Mouse (Mus musculus) adrenal gland, adult 2 months (tissue): ENCODE data around the gene Olfr1389. TPM values are rescaled to one million over a fixed set of nuclear protein-coding genes. Genes with fewer than 3 reads are reported as not detected.
"Not testable (repeated sequence)": the region's sequence is repeated elsewhere in the genome, so short reads cannot be mapped to it uniquely, and the experiment has no call there.

Experiments used
- DNase-seq: peaks from one replicate; pipeline ENCODE4 v3.0.0; 2021
- long read RNA-seq: library from polyadenylated mRNA; stranded (forward); transcript quantifications from one replicate; pipeline ENCODE4 v2.0.0, GENCODE M21; 2021
- polyA plus RNA-seq: library from polyadenylated mRNA; depleted of rRNA; stranded (reverse); fragments of >200 nt; gene quantifications from 2 replicates; pipeline ENCODE4 v1.2.3, GENCODE M21; 2012; rRNA removed
- total RNA-seq, 2 experiments: library from RNA; stranded (reverse); gene quantifications; 2 replicates each; pipeline ENCODE4 v1.2.3; 2021

The Olfr1389 gene
- total RNA-seq, result not detected
- polyA plus RNA-seq, result not detected in 2 replicates
- long read RNA-seq, result 0 reads

- DNase-seq, result no peak
Observed at GRCm38 (mm10) chr11:49422767-49423166, at the start of gene Olfr1389. TSS of gene Olfr1389 (plus strand) at chr11:49423067.

DNA sequence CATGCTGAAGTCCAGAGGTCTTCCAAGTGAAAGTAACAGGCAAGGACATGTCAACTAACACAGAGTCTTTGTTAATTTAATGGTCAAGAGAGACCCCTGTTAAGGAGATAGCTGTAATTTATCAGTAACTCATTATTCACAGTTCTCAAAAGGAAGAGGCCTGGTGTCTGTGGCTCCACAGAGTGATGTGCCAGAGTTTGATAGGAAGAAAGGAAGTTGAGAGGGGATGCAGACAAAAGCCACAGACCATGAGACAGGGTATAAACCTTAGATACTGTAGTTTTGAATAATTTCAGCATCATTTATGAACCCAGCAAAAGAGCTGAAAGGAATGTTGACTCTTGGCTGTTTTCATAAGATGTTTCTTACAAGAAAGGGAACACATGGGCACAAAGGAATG, 39.7 kb upstream of the Olfr1389 start:
- DNase-seq, result no peak

- DNase-seq, result not testable (repeated sequence)
Observed at GRCm38 (mm10) chr11:49386118-49386517, 36.7 kb upstream of the Olfr1389 start.

DNA sequence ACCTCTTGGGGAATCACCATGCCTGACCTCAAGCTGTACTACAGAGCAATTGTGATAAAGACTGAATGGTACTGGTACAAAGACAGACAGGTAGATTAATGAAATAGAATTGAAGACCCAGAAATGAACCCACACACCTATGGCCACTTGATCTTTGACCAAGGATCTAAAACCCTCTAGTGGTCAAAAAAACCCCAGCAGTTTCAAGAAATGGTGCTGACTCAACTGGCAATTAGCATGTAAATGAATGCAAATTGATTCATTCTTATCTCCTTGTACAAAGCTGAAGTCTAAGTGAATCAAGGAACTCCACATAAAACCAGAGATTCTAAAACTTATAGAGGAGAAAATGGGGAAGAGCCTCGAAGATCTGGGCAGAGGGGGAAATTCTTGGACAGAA, 30.2 kb upstream of the Olfr1389 start:
- DNase-seq, result not testable (repeated sequence)

GRCm38 (mm10) chr11:49406784-49407183, 16.1 kb upstream of the Olfr1389 start:
- DNase-seq, result no peak

- DNase-seq, result peak; percentile 25
Observed at GRCm38 (mm10) chr11:49410540-49410939, 12.3 kb upstream of the Olfr1389 start.

DNA sequence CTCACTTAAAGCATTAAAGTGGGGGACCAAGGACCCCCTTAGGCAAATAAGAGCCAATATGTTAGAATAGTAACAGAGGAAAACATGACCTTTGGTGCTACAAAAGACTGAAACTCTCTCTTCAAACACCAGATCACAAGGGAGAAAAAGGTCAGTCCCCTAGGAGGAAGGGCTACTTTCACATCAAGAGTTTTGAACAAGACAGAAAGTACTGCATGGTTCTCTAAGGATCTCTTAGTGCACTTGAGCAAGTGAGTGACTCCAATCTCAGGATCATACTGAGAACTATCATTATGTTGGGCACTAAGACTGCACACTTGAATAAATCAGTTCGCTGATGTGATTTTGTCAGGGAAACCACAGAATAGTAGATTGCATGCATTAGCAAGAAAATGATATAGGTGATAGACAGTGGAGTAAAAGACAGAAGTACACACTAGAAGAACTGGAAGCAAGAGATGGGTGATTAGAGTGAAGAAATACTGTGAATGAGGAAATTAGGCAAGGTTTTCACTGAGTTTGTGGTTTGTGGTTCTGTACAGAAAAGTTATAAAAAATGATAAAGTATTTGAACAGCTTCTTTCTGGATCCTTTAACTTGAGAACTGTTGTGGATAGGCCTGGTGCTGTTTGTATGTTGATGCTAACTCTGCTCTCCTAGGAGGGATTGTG, 2.5 kb downstream of the Olfr1389 start:
- DNase-seq, result no peak

GRCm38 (mm10) chr11:49429641-49430040, 6.8 kb downstream of the Olfr1389 start:
- no peak for DNase-seq

DNA sequence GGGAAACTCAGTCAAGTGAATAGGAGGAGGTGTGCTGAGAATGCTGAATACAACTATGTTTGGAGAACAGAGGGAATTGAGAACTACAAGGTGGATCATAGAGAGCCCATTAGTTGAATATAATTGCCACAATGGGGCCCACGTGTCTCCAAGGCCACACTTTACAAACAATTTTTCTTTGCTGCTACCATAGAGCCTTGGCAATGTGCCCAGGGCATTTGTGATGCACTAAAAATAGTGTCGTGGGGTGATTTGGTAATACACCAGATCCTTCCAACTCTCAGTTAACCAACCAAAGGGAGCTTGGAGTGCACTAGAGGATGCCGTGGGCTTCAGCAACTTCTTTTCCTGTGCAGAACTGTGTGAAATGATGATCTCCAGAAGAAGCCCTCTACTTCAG, 13.5 kb downstream of the Olfr1389 start, which contains the start of gene Olfr1388:
Gene Olfr1388, plus strand, starts transcription at position 214 of the 400 bp plus-strand sequence.
- peak; percentile 18 for DNase-seq

DNA sequence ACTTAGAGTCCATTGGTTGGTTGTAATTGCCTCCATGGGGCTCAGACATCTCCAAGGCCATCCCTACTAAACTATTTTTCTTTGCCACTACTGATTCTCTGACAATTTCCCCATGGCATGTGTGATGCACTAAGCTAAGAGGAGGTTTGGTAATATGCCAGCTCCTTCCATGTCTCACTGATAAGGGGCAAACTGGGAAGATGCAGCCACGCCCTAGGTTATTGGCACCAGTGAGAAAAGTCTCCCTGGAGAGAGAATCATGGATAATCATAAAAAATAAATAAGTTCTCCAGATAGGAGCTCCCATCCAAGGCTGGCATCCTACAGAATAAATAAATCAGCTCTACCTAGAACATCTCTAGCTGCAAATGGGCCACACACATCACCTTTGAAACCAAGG, 32.2 kb downstream of the Olfr1389 start, which contains the start of gene Olfr1387:
Gene Olfr1387, plus strand, starts transcription at position 301 of the 400 bp plus-strand sequence.
- DNase-seq, result no peak

GRCm38 (mm10) chr11:49464746-49465145, 41.9 kb downstream of the Olfr1389 start, which contains the start of gene Olfr1386:
TSS of gene Olfr1386 (plus strand) at chr11:49465046.
- DNase-seq, result not testable (repeated sequence)

Other genes with a start within 250 kb of the Olfr1389 start
- gene Btnl9, start 235.9 kb upstream of the Olfr1389 start, total RNA-seq, result 10 to 100 TPM; 13.3 to 33.0 TPM
- gene Btnl9, start 235.9 kb upstream of the Olfr1389 start, polyA plus RNA-seq, result 90.4 and 126 TPM in 2 replicates
- 10 to 100 TPM; 25.8 to 40.9 TPM for gene Zfp62, start 219.8 kb upstream of the Olfr1389 start, total RNA-seq
- 2.2 and 2.7 TPM in 2 replicates for gene Zfp62, start 219.8 kb upstream of the Olfr1389 start, polyA plus RNA-seq
- gene Mgat1, start 178.9 kb upstream of the Olfr1389 start, total RNA-seq, result 100 to 1,000 TPM; 115 to 119 TPM
- 173 and 211 TPM in 2 replicates for gene Mgat1, start 178.9 kb upstream of the Olfr1389 start, polyA plus RNA-seq
- gene Olfr1393, start 144.8 kb upstream of the Olfr1389 start, total RNA-seq, result under 1 TPM in 1 of 2 experiments, not detected in 1; 0.32 TPM
- 0.04 TPM in 1 of 2 replicates, not detected in the other for gene Olfr1393, start 144.8 kb upstream of the Olfr1389 start, polyA plus RNA-seq
- not detected for gene Olfr1392, start 137.8 kb upstream of the Olfr1389 start, total RNA-seq
- 0.22 TPM in 1 of 2 replicates, not detected in the other for gene Olfr1392, start 137.8 kb upstream of the Olfr1389 start, polyA plus RNA-seq
- not detected for gene Olfr10, start 118.3 kb upstream of the Olfr1389 start, total RNA-seq
- not detected in 2 replicates for gene Olfr10, start 118.3 kb upstream of the Olfr1389 start, polyA plus RNA-seq
- gene Olfr1391, start 100.3 kb upstream of the Olfr1389 start, total RNA-seq, result not detected
- not detected in 2 replicates for gene Olfr1391, start 100.3 kb upstream of the Olfr1389 start, polyA plus RNA-seq
- not detected for gene Olfr1390, start 87.9 kb upstream of the Olfr1389 start, total RNA-seq
- not detected in 2 replicates for gene Olfr1390, start 87.9 kb upstream of the Olfr1389 start, polyA plus RNA-seq
- gene Olfr1388, start 13.6 kb downstream of the Olfr1389 start, total RNA-seq, result under 1 TPM in 1 of 2 experiments, not detected in 1; 0.12 TPM
- gene Olfr1388, start 13.6 kb downstream of the Olfr1389 start, polyA plus RNA-seq, result not detected in 2 replicates
- not detected for gene Olfr1387, start 32.3 kb downstream of the Olfr1389 start, total RNA-seq
- gene Olfr1387, start 32.3 kb downstream of the Olfr1389 start, polyA plus RNA-seq, result not detected in 2 replicates
- gene Olfr1386, start 42.0 kb downstream of the Olfr1389 start, total RNA-seq, result not detected
- gene Olfr1386, start 42.0 kb downstream of the Olfr1389 start, polyA plus RNA-seq, result not detected in 2 replicates
- gene Olfr1385, start 66.0 kb downstream of the Olfr1389 start, total RNA-seq, result not detected
- gene Olfr1385, start 66.0 kb downstream of the Olfr1389 start, polyA plus RNA-seq, result not detected in 2 replicates
- gene Olfr1384, start 83.7 kb downstream of the Olfr1389 start, total RNA-seq, result under 1 TPM in 1 of 2 experiments, not detected in 1; 0.37 TPM
- gene Olfr1384, start 83.7 kb downstream of the Olfr1389 start, polyA plus RNA-seq, result not detected in 2 replicates
- not detected for gene Olfr1383, start 96.6 kb downstream of the Olfr1389 start, total RNA-seq
- not detected in 2 replicates for gene Olfr1383, start 96.6 kb downstream of the Olfr1389 start, polyA plus RNA-seq
- not detected for gene Olfr1382, start 105.2 kb downstream of the Olfr1389 start, total RNA-seq
- gene Olfr1382, start 105.2 kb downstream of the Olfr1389 start, polyA plus RNA-seq, result not detected in 2 replicates
- not detected for gene Olfr1381, start 120.4 kb downstream of the Olfr1389 start, total RNA-seq
- gene Olfr1381, start 120.4 kb downstream of the Olfr1389 start, polyA plus RNA-seq, result not detected in 2 replicates
- not detected for gene Olfr1380, start 133.8 kb downstream of the Olfr1389 start, total RNA-seq
- not detected in 2 replicates for gene Olfr1380, start 133.8 kb downstream of the Olfr1389 start, polyA plus RNA-seq
- 10 to 100 TPM; 12.5 to 20.9 TPM for gene Flt4, start 186.2 kb downstream of the Olfr1389 start, total RNA-seq
- 16.5 and 17.5 TPM in 2 replicates for gene Flt4, start 186.2 kb downstream of the Olfr1389 start, polyA plus RNA-seq
- gene Scgb3a1, start 240.5 kb downstream of the Olfr1389 start, total RNA-seq, result not detected
- 0.58 TPM in 1 of 2 replicates, not detected in the other for gene Scgb3a1, start 240.5 kb downstream of the Olfr1389 start, polyA plus RNA-seq